Mouse (Mus musculus): ENCODE data around the gene Myh11. TPM values are rescaled to one million over a fixed set of nuclear protein-coding genes. Genes with fewer than 3 reads are reported as not detected.

Myh11 gene
- total and polyA plus RNA-seq, 3 experiments, result 0.01 TPM; not detected in 2

GRCm38 (mm10) chr16:14183856-14184255 is 107.3 kb downstream of the Myh11 start:
- peaks cover 0 to 4% of the 10 kb centered on the region in 2 experiments; a peak in 1 of 4 replicates for H3K36me3 ChIP-seq (ENCODE audit: control insufficient read depth in 1 of 2, insufficient read depth in 2 of 2, low read length in 2 of 2)
- no peaks in the 10 kb centered on the region for H3K4me1 ChIP-seq (ENCODE audit: control insufficient read depth in 1 of 2, insufficient read depth in 2 of 2, low read length in 2 of 2)
- TF ChIP-seq BHLHE40 (IDR thresholded peaks at IDR 0.05; ENCODE audit: borderline replicate concordance, low read depth, low read length) (no peak), E2F4 (IDR thresholded peaks at IDR 0.05; ENCODE audit: borderline replicate concordance, low read depth, low read length) (no peak), ELF1 (IDR thresholded peaks at IDR 0.05; ENCODE audit: low read depth, low read length) (no peak), MAFK (IDR thresholded peaks at IDR 0.05; ENCODE audit: borderline replicate concordance, low read depth, low read length) (no peak), RCOR1 (IDR thresholded peaks at IDR 0.05; ENCODE audit: low read depth, low read length) (no peak), ETS1 (IDR thresholded peaks at IDR 0.05; ENCODE audit: low read depth, low read length) (no peak), CHD2 (IDR thresholded peaks at IDR 0.05; ENCODE audit: low read length) (no peak), TBP (IDR thresholded peaks at IDR 0.05; ENCODE audit: low read depth, low read length) (no peak), MYC (IDR thresholded peaks at IDR 0.05; ENCODE audit: low read depth, low read length) (no peak), MYB (IDR thresholded peaks at IDR 0.05; ENCODE audit: low read depth, low read length) (no peak), MXI1 (IDR thresholded peaks at IDR 0.05; ENCODE audit: low read depth, low read length) (no peak), ZKSCAN1 (IDR thresholded peaks at IDR 0.05; ENCODE audit: low read depth, low read length) (no peak), GATA1 (IDR thresholded peaks at IDR 0.05; ENCODE audit: low read depth, low read length) (no peak), CTCF (IDR thresholded peaks at IDR 0.05 in 2 of 3, conservative IDR thresholded peaks at IDR 0.05 in 1 of 3; ENCODE audit: control insufficient read depth in 1 of 3, insufficient read depth in 1 of 3, low read depth in 2 of 3, low read length in 3 of 3, poor library complexity in 1 of 3, severe bottlenecking in 1 of 3) (no peak)
- no peak overlapping the region for H3K4me3 ChIP-seq (ENCODE audit: control insufficient read depth in 1 of 2, insufficient read depth in 1 of 2, low read depth in 2 of 2, low read length in 2 of 2)
- no peak for DNase-seq (ENCODE audit: low read depth, low spot score)
- H3K27ac ChIP-seq (ENCODE audit: control insufficient read depth, low read depth, low read length), result no peak overlapping the region
- no peaks in the 10 kb centered on the region for H3K27me3 ChIP-seq (ENCODE audit: control insufficient read depth in 1 of 2, insufficient read depth in 2 of 2, low read length in 2 of 2)
- H3K79me2 ChIP-seq (ENCODE audit: control insufficient read depth, insufficient read depth, low read length, poor library complexity), result no peaks in the 10 kb centered on the region
- H3K9ac ChIP-seq (ENCODE audit: control insufficient read depth, low read depth, low read length, poor library complexity, severe bottlenecking), result no peak overlapping the region
- no peaks in the 10 kb centered on the region for H3K9me3 ChIP-seq (replicated peaks; ENCODE audit: insufficient read depth, low read length)

GRCm38 (mm10) chr16:14182360-14182759 is 108.8 kb downstream of the Myh11 start:
- H3K27me3 ChIP-seq (ENCODE audit: control insufficient read depth in 1 of 2, insufficient read depth in 2 of 2, low read length in 2 of 2), result no peaks in the 10 kb centered on the region
- no peaks in the 10 kb centered on the region for H3K9me3 ChIP-seq (replicated peaks; ENCODE audit: insufficient read depth, low read length)
- no peak overlapping the region for H3K4me3 ChIP-seq (ENCODE audit: control insufficient read depth in 1 of 2, insufficient read depth in 1 of 2, low read depth in 2 of 2, low read length in 2 of 2)
- DNase-seq (ENCODE audit: low read depth, low spot score), result no peak
- peaks cover 4 to 8% of the 10 kb centered on the region in 2 experiments; a peak in 3 of 4 replicates for H3K36me3 ChIP-seq (ENCODE audit: control insufficient read depth in 1 of 2, insufficient read depth in 2 of 2, low read length in 2 of 2)
- no peak overlapping the region for H3K27ac ChIP-seq (ENCODE audit: control insufficient read depth, low read depth, low read length)
- H3K79me2 ChIP-seq (ENCODE audit: control insufficient read depth, insufficient read depth, low read length, poor library complexity), result no peaks in the 10 kb centered on the region
- TF ChIP-seq POLR2AphosphoS5 (IDR thresholded peaks at IDR 0.05; ENCODE audit: borderline replicate concordance, low read depth, low read length), result no peak
- TF ChIP-seq NRF1 (IDR thresholded peaks at IDR 0.05; ENCODE audit: insufficient read depth, low read depth, low read length, poor library complexity, severe bottlenecking), result no peak
- TF ChIP-seq MXI1 (IDR thresholded peaks at IDR 0.05; ENCODE audit: low read depth, low read length), result no peak
- TF ChIP-seq ZC3H11A (IDR thresholded peaks at IDR 0.05; ENCODE audit: low read depth, low read length), result no peak
- TF ChIP-seq RAD21 (IDR thresholded peaks at IDR 0.05; ENCODE audit: low read depth, low read length), result no peak
- TF ChIP-seq MAZ (IDR thresholded peaks at IDR 0.05; ENCODE audit: low read depth, low read length), result no peak
- no peak for TF ChIP-seq MAX (IDR thresholded peaks at IDR 0.05; ENCODE audit: low read length)
- no peak for TF ChIP-seq NELFE (IDR thresholded peaks at IDR 0.05; ENCODE audit: low read depth, low read length)
- TF ChIP-seq ZKSCAN1 (IDR thresholded peaks at IDR 0.05; ENCODE audit: low read depth, low read length), result no peak
- no peak for TF ChIP-seq ELF1 (IDR thresholded peaks at IDR 0.05; ENCODE audit: low read depth, low read length)
- no peak for TF ChIP-seq MAFK (IDR thresholded peaks at IDR 0.05; ENCODE audit: borderline replicate concordance, low read depth, low read length)
- TF ChIP-seq POLR2AphosphoS2 (IDR thresholded peaks at IDR 0.05; ENCODE audit: low read length), result no peak
- no peak for TF ChIP-seq MYB (IDR thresholded peaks at IDR 0.05; ENCODE audit: low read depth, low read length)
- no peak for TF ChIP-seq UBTF (IDR thresholded peaks at IDR 0.05; ENCODE audit: borderline replicate concordance, insufficient read depth, low read depth, low read length)
- no peak for TF ChIP-seq E2F4 (IDR thresholded peaks at IDR 0.05; ENCODE audit: borderline replicate concordance, low read depth, low read length)
- TF ChIP-seq ZMIZ1 (IDR thresholded peaks at IDR 0.05; ENCODE audit: low read depth, low read length), result no peak
- no peak for TF ChIP-seq KAT2A (conservative IDR thresholded peaks at IDR 0.05; ENCODE audit: low read depth, low read length)
- no peak for TF ChIP-seq BHLHE40 (IDR thresholded peaks at IDR 0.05; ENCODE audit: borderline replicate concordance, low read depth, low read length)
- H3K4me1 ChIP-seq (ENCODE audit: control insufficient read depth in 1 of 2, insufficient read depth in 2 of 2, low read length in 2 of 2), result peaks cover 4 to 6% of the 10 kb centered on the region in 2 experiments; a peak in 3 of 4 replicates
- H3K9ac ChIP-seq (ENCODE audit: control insufficient read depth, low read depth, low read length, poor library complexity, severe bottlenecking), result no peak overlapping the region
